Mouse (Mus musculus) G1E-ER4 (cell line): Measurements from ENCODE around the gene Rrp12. TPM values are rescaled to one million over a fixed set of nuclear protein-coding genes. Genes with fewer than 3 reads are reported as not detected.

Experiments
- GATA1 ChIP-seq: IDR thresholded peaks from one replicate; pipeline ENCODE4 v1.8.0; 2012; ENCODE audit warnings: low read length, inconsistent platforms
- polyA plus RNA-seq: library from polyadenylated mRNA; stranded (reverse); fragments of >175 nt; gene quantifications from 2 replicates; pipeline ENCODE4 v1.2.3, GENCODE M21; 2012

Rrp12 gene
- polyA plus RNA-seq, 1 experiment: 45.6 TPM

- no peak for TF ChIP-seq GATA1
Measured at GRCm38 (mm10) chr19:41839685-41840084, 56.3 kb downstream of the Rrp12 start.

- TF ChIP-seq GATA1: peak; percentile 74
Measured at GRCm38 (mm10) chr19:41838808-41839207, 57.2 kb downstream of the Rrp12 start.

- no peak for TF ChIP-seq GATA1
Measured at GRCm38 (mm10) chr19:41837917-41838261, 58.1 kb downstream of the Rrp12 start.

GRCm38 (mm10) chr19:41837194-41837916 lies 58.6 kb downstream of the Rrp12 start:
- TF ChIP-seq GATA1: peak; percentile 37

- no peak for TF ChIP-seq GATA1
Measured at GRCm38 (mm10) chr19:41836719-41837118, 59.3 kb downstream of the Rrp12 start.

- TF ChIP-seq GATA1: no peak
Measured at GRCm38 (mm10) chr19:41835816-41836215, 60.2 kb downstream of the Rrp12 start.

- no peak for TF ChIP-seq GATA1
Measured at GRCm38 (mm10) chr19:41835407-41835806, 60.6 kb downstream of the Rrp12 start.

- no peak for TF ChIP-seq GATA1
Measured at GRCm38 (mm10) chr19:41832501-41833201, 63.3 kb downstream of the Rrp12 start.

GRCm38 (mm10) chr19:41831718-41832391 lies 64.1 kb downstream of the Rrp12 start:
- no peak for TF ChIP-seq GATA1

- TF ChIP-seq GATA1: no peak
Measured at GRCm38 (mm10) chr19:41831101-41831570, 64.8 kb downstream of the Rrp12 start.

- TF ChIP-seq GATA1: no peak
Measured at GRCm38 (mm10) chr19:41830106-41831031, 65.6 kb downstream of the Rrp12 start.

- TF ChIP-seq GATA1: no peak
Measured at GRCm38 (mm10) chr19:41829381-41830105, 66.4 kb downstream of the Rrp12 start, which contains the start of gene Frat1. TSS of gene Frat1 (plus strand) at chr19:41829970.

GRCm38 (mm10) chr19:41828941-41829340 lies 67.0 kb downstream of the Rrp12 start:
- TF ChIP-seq GATA1: no peak

- TF ChIP-seq GATA1: no peak
Measured at GRCm38 (mm10) chr19:41826529-41826928, 69.4 kb downstream of the Rrp12 start.
